Mouse (Mus musculus): ENCODE measurements around the gene Pitx2.

Pitx2 gene

DNA sequence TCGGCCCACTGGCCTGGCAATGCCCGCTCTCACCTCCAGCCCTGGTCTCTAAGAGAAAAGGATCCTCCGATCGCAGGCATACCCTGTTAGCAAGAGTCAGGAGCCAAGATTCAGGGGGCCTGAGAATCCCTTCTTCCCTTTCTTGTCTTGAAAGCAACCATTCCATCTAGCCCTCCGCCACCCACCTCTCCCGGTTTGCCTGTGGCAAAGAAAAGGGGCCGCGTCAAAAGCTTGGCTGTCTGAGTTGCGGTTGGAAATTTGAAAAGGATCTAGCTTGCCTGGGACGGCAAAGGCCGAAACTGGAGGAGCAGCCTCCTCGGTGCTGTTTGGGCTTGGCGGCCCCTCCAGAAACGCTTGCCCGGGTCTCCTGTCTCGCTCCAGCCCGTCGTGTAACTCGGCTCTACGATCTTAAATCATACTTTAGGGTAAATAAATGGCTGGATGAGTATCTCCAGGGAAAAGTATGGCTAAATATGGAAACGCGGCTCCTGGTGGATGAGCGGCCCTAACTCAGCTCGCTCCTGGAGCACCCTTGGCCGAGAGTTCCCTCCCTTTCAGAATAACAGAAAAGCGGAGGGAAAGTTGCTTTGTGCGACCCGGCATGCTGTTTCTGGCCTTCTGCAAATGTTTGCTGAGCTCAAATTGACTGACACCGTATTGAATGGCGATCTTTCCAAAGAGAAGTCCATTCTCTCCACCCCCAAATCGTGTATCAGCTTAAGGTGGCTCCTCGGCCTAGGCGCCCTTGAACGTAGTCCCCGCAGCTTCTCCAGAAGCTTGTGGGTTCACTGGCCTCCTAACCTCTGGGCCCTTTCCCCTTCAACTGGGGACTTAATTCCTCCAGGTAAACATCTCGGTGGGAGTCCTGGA lies 3.4 kb downstream of the Pitx2 start:
- DNase-seq, result peak in 1 of 2 experiments; percentile 33

DNA sequence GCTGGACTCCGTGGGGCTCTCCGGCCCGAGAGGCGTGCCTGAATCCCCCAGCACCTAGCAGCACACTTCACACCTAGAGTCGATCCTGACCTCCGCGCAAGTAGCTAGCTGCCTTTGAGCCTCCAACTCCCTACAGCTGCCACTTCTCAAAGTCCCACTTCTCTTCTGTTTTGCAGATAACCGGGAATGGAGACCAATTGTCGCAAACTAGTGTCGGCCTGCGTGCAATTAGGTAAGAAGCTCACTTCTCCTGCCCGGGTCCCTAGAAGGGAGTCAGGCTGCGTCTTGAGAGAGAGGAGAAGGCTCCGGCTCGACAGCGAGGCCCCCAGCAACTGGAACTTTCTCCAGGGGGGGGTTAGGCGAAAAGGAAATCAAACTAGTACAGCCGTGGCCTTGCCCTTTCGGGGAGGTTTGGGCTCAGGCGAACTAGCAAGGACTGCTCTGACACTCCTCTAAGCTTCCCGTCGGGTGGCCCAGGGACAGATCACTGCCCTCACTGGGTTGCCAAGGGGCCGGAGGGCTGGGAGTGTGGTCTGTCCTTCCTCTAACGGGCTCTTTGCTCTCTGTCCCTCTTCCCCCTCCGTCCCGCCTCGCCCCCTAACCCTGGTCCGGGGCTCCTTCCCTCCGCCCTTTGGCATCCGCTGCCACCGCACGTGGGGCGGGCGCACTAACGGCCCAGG lies 4.2 kb downstream of the Pitx2 start:
- DNase-seq, result no peak

- peak; percentile 87 to 91 for DNase-seq
Observed at GRCm38 (mm10) chr3:129204441-129205313, 5.0 kb downstream of the Pitx2 start.

- DNase-seq, result peak in 1 of 2 experiments; percentile 13
Observed at GRCm38 (mm10) chr3:129205481-129206175, 6.0 kb downstream of the Pitx2 start.

DNA sequence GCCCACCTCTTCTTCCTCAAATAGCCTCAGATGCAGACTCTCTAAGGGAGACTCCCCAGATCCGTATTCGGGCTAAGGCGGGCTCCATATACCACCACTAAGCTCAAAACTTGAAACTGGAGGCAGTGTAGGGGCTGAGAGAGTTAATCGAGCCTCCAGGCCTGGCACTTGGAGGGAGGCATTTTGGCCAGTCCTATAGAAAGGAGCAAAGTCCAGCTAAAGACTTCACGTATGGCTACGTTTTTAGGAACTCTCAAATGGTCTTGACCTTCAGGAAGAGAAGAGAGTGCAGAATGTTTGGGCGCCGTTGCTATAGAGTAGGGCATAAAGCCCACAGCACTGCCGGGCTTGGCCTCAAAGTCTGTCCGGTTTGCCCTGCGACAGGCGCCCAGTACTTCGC lies 7.1 kb downstream of the Pitx2 start:
- no peak for DNase-seq

DNA sequence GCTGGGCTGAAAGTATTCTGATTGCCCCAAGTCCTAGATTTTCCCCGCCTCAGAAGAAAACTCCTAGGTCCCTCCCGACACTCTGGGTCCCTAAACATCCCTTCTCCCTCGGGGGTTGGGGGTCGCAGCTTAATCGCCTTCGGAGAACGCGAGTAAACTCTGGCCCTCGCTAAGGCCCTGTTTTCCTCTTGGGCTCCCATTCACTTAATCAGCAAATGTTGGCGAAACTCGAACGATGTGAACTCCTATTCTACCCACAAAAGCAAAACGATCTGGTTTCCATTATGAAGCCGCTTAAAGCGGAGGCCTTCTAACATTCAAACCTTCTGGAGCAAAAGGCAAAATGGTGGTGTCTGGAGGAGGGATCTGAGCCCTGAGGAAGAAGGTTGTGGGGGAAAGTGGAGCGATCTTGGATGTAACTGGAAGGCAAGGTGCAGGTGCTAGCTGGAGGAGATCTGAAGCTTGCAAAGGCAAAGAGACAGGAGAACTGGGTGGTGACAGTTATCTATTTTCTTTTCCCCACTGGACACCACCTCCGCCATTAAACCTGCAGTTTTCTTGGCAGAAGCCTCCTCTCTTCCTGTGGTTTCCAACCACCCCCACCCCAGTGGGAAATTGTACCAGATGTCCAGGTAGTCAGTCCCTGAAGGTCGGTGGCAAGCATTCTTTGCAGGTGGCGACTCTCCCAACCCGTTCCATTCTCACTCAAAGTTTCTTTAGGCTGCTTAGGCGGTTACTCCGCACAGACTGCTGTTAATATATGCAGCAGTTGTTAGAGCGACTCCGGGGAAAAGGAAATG lies 7.8 kb downstream of the Pitx2 start:
- peak in 1 of 2 experiments; percentile 18 for DNase-seq

- peak in 1 of 2 experiments; percentile 2 for DNase-seq
Observed at GRCm38 (mm10) chr3:129208031-129208380, 8.3 kb downstream of the Pitx2 start.

GRCm38 (mm10) chr3:129208421-129208820 lies 8.7 kb downstream of the Pitx2 start:
- no peak for DNase-seq

DNA sequence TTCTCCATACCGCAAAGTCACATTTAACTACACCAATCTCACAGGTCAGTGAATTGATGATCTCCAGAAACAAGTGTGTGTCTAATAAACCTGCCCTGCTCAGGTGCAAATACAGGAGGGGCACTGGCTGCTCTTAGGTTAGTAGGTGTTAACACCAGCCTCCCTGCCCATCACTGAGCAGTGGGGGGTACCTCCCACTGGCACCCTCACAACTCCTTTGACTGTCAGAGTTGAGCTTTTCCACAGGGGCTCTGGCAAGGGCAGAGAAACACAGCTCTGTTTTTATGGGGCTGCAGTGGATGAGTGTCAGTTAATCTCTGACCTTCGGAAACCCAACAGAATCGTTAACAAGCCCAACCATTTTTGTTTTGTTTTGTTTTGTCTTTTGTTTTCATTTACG lies 9.6 kb downstream of the Pitx2 start:
- peak in 1 of 2 experiments; percentile 1 for DNase-seq

DNA sequence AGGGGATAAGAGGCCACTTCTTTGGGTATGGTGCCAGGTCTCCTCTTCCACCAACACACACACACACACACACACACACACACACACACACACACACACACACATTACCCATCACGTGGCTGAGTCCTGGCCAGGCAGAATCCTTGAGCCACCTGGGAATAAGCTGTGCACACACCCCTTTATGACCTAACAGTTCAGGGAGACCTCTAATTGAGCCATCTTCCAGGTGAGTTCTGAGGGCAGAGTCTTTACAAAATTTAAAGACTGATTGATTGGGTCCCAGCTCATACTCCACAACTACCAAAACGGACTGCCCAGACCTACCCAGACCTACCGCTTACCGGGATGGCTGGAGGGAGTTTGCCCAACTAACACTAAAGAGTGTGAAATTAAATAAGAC lies 10.1 kb downstream of the Pitx2 start:
- no peak for DNase-seq

GRCm38 (mm10) chr3:129212038-129212645 lies 12.5 kb downstream of the Pitx2 start:
- DNase-seq, result peak in 1 of 2 experiments; percentile 3

- DNase-seq, result no peak
Observed at GRCm38 (mm10) chr3:129212807-129213206, 13.1 kb downstream of the Pitx2 start.

DNA sequence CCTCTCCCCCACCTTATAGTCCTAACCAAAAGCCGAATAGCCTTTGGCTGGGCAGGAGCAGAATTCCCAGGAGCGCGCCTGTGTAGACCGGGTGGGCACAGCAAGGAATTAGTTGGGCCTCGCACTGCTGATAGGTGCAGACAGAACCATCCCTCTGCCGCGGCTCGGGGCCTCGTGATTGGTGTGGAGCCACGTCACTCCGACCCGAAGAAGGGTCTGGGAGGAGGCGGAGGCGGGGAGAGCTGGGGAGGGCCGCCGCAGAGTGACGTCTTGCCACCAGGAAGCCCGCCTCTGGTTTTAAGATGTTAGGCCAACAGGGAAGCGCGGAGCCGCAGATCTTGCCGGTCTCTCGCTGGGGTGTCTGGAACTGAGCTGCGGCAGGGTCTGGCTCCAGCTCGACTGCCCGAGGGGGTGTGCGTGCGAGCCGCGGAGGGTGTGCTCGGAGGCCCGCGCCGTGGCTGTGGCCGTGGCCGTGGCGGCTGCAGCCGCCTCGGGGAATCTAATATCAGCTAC lies 14.0 kb downstream of the Pitx2 start:
- peak; percentile 90 to 93 for DNase-seq

- peak in 1 of 2 experiments; percentile 40 for DNase-seq
Observed at GRCm38 (mm10) chr3:129214146-129214665, 14.5 kb downstream of the Pitx2 start.

DNA sequence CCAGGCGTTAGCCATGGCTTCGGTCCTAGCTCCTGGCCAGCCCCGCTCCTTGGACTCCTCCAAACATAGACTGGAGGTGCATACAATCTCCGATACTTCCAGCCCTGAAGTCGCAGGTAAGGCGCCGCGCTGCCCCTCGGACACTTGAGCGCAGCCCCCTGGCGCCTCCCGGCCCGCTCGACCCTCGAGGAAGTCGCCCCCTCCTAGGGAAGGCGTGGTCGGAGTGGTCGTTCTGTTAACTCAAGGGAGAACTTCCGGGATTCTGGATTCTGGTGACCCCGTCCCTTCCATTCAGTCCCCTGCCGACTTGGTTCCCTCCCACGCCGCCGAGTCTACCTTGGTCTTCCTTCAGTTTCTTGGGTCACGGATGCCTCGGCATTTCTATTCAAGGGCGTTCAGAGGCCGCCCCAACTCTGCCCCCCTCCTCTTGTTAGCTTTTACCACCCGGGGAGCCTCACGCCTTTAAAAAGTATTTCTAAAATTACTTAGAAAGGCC lies 15.0 kb downstream of the Pitx2 start:
- DNase-seq, result peak; percentile 19 to 54

- DNase-seq, result peak in 1 of 2 experiments; percentile 54
Observed at GRCm38 (mm10) chr3:129215241-129215750, 15.6 kb downstream of the Pitx2 start.

DNA sequence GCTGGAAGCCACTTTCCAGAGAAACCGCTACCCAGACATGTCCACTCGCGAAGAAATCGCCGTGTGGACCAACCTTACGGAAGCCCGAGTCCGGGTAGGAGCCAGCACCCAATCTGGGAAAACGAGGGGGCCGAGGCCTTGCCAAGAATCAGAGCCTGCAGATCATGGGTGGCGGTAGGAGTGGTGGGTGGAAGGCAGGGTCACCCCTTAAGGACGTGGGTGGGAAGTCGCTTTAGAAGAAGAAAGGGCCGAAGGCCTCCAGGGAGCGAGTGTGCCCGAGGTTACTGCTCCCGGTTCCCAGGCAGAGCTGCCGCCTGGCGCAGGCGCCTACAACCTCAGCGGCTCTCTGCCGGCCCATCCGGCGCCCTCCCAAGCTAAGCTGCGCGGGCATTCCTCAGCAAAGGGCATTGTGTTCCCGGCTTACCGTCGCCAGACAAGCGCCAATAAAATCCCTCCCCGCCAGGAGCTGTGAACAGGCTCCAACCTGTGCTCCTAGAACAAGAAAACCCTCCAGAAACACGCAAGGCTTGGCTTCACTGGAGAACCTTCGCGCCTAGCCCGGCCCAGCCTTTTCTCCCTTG lies 16.2 kb downstream of the Pitx2 start:
- peak; percentile 55 to 74 for DNase-seq

DNA sequence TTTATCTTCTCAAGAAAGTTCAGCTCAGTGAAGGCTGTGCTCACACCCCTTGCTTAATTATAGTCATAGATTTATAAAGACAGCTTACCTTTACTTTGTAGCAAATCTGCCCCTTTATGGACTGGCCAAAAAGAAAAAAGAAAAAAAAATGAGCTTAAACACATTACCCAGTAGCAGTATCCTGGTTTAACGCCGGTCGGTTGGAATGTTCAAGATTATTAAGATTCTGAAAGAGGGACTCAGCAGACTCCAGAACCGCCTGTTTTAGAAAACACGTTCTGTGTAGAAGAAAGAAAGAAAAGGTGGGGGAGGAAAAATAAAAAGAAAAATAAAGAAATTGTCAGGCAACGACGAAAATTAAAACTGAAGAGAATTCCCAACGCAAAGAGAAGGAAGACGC lies 16.8 kb downstream of the Pitx2 start:
- no peak for DNase-seq

DNA sequence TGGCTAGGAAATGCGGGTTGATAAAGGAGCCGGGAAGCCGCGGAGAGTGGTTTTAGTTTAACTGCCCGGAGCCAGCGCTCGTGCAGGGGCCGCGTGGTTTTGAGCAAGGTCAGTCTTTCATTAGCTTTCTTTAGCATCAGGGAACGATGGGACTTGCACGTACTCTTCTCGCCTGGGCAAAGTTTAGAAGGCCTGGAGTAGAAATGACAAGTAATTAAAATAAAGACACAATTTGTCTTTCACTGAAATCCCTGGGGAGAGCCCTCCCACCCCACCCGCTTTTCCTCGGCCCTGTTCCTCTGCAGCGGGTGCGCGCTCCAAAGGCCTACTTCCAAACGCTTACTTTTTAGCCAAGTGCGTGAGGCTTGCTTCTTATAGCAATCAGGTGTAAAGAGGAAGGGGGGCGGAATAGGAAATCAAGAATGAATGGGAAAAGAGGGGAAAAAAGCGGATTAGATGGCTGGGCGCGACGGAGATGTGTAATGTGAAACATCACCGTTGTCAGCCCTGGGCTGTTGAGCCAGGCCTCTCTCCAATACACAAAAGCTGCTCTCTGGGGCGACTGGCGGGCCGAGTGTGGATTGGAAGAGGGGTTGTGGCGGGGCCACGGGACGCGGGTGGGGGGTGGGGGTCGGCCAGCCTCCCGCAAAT lies 17.4 kb downstream of the Pitx2 start:
- DNase-seq, result peak; percentile 46 to 69

Data from kidney, postnatal 4 days (tissue).